Mouse (Mus musculus) retina, adult 2 months (tissue): ENCODE data around the gene N4bp2.
"Not testable (repeated sequence)": the region's sequence is repeated elsewhere in the genome, so short reads cannot be mapped to it uniquely, and the experiment has no call there.

Source experiments
- DNase-seq: peaks from one replicate; pipeline ENCODE4 v3.0.0-alpha.2; 2012; ENCODE audit warnings: low read depth, low spot score

Gene N4bp2

DNA sequence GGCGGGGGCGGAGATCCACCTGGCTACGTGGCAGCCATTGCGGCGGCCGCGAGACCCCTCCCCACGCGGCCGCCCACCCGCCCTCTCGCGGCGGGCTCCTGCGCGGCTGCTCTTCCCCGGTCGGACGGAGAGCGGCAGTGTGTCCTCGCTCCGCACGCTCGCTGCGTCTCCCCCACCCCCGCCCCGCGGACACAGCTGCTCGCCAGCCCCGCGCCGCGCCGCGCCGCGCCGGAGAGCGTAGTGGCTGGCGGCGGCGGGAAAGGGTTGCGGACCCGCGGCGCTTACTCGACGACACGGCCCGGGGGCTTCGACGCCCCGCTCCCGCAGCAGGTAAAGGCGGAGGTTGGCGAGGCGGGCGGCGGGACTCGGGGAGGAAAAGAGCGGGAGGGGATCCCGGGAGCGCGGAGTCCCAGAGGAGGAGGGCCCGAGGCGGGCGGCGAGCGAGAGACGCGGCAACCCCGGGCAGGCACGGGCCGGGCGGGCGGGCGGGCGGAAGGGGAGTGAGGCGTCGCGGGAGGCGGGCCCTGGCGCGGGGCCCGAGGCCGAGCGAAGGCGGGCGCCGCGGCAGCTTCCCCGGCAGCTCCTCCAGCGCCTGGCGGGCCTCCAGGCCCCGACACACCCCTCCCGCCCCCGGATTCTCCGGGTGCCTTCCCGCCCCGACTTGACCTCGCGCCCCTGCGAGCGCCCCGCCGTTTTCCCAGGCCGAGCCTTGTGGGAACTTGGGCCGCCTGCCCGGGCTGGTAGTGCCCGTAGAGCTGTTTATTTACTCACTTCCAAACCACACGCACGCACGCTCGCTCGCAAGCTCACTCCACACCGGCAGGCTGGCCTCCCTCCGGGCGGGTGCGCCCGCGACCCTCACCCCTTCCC, 830 bp downstream of the N4bp2 start:
- DNase-seq, result peak; percentile 67

DNA sequence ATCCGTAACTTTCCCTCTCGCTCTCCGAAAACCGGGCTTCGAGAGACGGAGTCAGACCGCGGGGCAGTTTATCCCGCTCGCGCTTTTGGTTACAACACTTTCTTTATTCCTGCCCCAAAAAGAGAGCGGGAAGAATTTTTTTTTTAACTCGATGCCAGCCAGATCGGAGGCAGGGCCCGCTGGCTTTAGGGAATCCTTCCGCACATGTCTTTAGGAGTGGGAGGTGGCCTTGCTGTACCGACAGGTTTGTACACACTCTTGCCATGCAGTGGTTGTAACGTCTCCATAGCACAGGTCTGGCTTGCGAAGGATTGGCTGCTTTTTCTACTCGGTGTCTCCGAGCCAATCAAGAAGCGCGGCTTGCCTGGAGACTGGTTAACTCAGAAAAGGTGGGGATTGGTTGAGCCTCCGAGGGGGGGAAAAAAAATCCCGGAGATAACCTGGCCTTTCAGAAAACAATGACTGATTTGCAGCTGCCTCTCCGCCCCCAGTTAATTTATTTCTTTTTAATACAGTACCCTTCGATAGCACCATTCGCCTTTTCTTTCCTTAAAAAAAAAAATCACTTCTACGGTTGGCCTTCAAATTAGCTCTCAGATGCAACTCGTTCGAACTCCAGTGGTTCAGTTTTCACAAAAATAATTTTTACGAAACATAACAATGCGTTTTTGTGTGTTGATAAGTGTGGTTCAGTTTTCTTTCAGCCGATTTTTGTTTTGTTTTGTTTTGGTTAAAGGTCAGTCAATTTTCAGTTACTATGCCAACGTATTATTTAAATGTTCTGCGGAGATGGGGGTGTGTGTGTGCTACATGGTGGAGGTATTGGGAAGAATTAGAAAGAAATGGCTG, 1.7 kb downstream of the N4bp2 start:
- DNase-seq, result peak; percentile 77

DNA sequence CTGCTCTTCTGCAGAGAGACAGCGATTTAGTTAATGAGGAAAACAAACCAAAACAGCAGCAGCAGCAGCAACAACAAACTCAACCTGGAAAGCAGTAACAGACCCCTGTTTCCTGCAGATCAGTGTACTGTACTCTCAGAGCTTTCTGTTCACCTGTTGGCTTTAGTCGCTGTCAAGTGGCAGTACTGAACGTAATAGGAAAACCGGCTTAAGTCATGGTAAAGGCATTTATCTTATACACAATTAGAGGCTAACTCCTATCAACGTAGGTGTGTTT, 2.3 kb downstream of the N4bp2 start:
- no peak for DNase-seq

DNA sequence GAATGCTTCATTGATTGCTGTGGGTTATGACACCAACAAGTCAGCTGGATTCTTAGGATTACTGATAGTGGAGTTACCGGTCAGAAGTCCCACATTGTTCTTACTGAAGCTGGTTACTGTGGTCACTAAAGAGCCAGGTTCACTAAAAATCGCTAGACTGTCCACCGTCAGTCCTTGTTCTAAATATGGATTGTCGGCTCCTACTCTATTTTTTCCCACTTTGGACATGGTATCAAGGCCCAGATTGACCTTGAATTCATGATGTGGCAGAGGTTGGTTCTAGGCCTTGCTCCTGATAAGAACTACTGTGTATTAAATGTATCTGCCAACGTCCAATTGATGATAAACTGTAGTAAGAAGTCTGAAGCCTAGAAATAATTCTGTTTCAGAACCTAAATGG, 4.7 kb downstream of the N4bp2 start:
- DNase-seq, result no peak

- DNase-seq, result no peak
Observed at GRCm38 (mm10) chr5:65770065-65770464, 6.7 kb downstream of the N4bp2 start.

DNA sequence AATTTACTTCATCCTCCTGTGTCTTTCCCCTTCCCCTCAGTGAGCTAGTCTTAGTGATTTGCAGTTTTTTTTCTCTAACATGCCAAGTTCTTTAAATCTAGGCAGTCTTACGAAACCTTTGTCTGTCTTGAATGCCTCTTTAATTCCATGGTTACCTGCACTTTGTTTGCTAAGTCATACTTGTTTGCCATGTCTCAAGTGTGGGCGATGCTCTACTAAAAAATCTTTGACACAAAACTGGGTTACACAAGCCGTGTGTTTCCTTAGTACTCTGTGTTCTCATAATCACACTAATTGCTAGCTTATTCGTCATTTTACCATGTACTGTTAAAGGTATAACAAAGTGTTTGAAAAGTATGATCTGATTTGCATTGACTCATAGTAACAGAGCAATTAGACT, 7.2 kb downstream of the N4bp2 start:
- DNase-seq, result no peak

DNA sequence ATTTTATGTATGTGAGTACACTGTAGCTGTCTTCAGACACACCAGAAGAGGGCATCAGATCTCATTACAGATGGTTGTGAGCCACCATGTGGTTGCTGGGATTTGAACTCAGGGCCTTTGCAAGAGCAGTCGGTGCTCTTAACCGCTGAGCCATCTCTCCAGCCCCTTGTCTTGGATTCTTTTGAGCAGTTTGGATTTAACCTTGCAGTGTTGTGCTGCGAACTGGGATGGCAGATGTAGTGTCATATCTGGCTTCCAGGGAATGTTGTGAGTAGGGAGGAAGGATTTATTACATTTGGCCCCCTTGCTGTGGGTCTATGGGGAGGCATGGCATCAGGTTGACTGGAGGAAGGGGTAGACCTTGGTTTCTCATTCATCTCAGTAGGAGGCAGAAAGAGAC, 10.6 kb downstream of the N4bp2 start:
- DNase-seq, result not testable (repeated sequence)

GRCm38 (mm10) chr5:65776166-65776565, 12.8 kb downstream of the N4bp2 start:
- no peak for DNase-seq

DNA sequence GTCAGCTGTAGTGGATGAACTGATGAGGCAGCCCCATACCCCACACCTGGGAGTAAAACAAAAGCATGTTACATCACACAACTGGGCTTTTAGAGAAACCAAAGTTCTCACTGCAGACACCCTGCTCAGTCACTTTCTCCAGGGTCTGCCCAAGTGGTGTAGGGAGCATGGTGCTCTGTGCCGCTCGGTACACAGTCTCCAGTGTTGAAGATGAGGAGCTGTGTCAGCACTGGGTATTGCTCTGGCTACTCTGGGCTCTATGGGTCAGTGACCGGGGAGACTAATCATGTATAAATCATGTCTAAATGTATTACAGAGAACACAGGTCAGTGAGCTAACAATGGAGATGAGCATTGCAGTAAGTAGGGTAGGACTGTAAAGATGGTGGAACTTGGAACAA, 13.6 kb downstream of the N4bp2 start:
- no peak for DNase-seq

DNA sequence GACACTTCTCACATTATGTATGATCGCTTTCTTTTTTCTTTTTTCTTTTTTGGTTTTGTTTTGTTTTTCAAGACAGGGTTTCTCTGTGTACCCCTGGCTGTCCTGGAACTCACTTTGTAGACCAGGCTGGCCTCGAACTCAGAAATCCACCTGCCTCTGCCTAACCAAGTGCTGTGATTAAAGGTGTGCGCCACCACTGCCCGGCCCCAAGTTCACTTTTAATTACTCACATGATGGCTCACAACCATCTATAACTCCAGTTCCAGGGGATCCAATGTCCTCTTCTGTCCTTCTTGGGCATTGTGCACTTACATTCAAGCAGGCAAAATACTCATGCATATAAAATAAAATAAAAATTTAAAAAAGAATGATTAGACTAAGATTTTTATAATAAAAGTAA, 15.7 kb downstream of the N4bp2 start:
- not testable (repeated sequence) for DNase-seq

- peak; percentile 79 for DNase-seq
Observed at GRCm38 (mm10) chr5:65779401-65780063, 16.2 kb downstream of the N4bp2 start.

DNA sequence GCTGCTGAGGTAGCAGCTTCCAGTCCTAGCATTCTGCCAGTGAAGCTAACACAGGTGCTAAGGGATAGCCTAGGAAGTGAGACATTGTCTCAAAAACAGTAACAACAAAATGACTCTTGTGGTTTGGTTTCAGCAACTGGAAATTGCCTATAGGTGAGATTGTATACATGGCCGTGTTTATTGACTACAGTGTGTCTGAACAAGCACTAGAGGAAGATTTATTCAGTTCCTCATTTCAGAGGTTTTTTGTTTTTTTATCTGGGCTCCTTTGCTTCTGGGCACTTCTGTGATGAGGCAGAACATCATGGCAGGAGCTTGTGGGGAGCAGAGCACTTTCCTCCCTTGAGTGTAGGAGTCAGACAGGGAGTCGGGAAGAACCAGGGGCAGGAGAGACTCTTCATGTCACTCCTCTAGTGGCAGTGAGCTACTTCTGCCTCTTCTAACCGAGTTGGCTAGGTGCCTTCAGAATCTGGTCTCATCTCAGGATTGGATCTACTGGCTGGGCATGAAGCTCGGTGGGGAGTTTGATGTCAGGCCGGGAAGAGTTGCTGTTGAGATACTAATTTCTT, 17.9 kb downstream of the N4bp2 start:
- no peak for DNase-seq

DNA sequence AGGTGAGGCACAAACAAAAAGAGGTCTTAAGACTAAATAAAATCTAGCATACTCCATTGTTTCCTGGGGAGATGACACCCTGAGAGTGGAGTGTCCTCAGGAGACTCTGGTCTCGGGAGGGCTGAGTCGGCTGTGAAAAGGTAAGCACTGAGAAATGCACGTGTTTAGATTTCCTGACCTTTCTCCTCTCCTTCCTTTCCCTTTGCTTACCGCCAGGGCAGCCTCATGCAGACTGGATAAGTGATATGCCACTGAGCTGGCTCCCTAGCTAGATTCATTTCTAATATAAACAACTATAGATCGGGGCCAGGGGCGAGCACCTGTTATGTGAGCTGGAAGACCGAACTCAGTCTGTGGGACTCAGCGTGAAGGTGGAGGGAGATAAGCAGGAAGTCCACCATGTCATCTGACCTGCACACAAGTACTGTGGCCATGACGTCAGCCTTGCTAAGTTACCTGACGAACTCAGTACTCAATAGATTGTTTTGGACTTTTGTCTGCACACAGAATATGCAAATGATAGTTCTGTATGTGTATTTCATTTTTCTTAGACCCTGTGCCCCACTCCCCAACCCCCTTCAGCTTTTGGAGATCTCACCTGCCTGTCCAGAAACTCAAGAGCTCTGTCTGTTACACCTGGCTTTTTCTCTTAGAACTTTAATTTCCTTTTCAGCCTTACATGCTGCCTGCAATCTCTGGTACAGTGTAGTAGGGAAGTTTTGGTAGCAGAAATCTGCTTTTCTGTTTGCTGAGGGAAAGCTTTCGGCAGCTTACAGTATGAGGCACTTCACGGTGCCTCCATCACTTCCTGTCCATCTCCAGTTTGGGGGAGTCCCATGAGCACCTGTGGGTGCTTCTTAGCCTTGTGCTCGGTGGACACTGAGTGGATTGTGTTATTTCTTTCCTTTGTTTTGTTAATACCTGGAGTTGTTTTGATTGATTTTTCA, 18.7 kb downstream of the N4bp2 start:
- no peak for DNase-seq

DNA sequence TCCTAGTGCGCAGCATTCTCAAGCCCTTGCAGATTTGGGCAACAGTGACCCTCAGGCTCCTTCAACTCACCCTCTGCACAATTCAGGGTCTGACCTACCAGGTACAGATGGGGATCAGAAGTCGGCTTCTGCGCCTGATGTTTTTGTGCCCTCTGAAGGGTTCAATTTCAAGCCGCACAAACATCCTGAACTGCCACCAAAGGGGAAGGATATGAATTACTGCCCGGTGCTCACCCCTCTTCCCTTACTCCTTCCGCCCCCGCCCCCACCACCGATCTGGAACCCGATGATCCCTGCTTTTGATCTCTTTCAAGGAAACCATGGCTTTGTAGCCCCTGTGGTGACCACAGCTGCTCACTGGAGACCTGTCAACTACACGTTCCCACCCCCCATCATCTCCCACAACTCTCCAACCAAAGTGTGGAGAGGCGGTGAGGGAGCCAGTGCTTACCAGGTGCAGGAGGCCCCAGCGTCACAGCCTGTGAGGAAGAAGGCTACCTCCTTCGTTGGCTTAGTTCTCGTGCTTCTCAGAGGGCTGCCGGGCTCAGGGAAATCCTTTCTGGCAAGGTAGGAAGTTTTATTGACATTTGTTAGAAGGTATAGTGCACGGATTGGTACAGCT, 27.4 kb downstream of the N4bp2 start:
- no peak for DNase-seq

DNA sequence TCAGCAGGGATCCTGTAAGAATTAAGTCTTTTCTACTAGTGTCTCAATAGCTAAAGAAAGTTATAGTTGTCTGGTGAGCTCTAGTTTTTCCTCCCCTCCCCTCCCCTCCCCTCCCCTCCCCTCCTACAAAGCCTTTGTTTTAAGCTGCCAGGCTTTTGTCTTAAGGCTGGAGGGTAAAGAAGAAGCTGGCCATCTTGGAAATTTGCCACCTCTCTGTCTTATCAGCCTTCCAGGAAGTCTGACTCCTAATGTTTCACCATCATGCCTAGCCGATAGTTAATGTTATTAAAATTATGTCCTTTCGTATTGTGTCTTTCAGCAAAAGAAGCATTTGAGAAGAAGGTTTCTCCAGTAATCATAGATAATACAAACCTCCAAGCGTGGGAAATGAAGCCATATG, 30.9 kb downstream of the N4bp2 start:
- DNase-seq, result no peak

DNA sequence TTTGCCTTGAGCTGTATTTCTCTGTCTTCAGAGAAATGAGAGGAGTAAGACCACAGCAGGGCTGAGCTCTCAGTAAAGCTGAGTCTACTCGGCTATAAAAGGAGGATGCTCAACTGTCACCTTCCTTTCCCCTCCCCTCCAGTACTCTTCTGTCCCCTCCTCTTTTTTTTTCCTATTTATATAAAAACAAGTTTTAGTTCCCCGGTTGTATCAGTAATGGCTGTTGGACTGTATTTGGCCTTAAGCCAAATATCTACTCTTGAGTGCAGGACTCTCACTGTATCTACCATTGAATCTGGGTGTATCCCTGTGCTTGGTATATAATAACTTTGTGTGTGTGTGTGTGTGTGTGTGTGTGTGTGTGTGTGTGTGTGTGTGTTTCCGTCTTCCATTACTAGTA, 31.4 kb downstream of the N4bp2 start:
- DNase-seq, result no peak

DNA sequence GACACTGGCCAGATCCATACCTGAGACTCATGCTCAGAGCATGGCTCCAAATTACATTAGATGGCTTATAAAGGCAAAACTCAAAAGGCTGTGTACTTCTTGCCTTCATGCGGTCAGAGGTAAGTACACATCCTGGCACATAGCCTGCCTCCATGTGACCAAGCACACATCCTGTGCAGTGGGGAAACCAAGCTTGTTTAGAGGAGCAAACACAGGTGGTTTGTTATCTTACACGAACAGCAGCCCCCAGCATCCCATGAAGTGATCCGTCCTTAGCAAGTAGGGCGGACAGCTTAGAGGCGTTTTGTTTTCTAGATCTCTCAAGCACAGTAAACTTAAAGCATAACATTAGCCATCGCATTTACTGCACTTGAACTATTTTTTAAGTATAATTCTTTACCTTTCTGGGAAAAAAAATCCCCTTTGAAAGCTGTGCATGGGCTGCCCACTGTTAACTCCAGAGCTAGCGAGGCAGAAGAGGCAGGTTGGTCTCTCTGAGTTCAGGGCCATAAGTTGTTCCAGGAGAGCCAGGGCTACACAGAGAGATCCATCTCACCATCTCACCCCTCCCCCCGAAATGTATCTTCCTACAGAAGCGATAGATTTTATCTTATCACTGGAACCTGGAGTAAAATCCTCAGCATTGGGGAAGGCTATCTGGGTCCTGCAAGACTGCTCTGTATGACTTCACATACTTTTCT, 32.1 kb downstream of the N4bp2 start:
- DNase-seq, result no peak

DNA sequence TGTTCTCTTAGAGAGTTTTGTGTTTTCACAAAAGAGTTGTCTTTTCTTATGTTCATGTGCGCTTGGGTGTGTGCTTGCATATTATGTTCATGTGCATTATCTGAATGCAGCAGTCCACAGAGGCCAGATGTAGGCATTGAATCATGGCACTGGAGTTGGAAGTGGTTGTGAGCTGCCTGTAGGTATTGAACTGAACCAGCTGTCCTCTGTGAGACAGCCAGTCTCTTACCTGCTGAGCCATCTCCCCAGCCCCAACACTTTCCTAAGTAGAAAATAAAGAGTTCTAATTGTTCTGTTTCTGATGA, 32.6 kb downstream of the N4bp2 start:
- no peak for DNase-seq

DNA sequence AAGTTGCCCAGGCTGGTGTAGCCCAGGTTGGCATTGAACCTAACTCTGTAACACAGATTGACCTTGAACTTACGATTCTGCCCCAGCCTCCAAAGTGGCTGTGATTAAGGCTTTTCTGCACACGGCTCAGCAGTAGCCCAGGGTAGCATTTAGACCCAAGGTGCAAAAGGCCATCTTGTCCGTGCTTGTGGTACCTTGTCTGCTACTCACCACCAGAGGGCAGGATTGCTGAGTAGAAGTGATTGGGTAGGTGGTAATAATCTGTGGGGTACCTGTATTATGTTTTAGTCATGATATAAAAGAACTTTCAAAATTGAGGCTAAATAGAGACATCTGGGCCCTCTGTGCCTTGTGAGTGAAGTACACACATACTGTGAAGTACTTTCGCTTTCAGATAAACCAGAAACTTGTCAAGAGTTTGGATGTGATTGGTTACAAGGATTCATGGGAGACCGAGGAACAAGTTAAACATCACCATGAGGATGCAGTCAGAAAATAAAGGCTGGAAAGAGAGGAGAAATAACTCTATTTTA, 60.3 kb downstream of the N4bp2 start:
- no peak for DNase-seq

- no peak for DNase-seq
Observed at GRCm38 (mm10) chr5:65826476-65826875, 63.2 kb downstream of the N4bp2 start.
